Mouse (Mus musculus) inflammation-experienced regulatory T-cells, adult 6 months (primary cell): Measurements from ENCODE around the gene Spats2. TPM values are rescaled to one million over a fixed set of nuclear protein-coding genes. Genes with fewer than 3 reads are reported as not detected.
"Not testable (repeated sequence)": the region's sequence is repeated elsewhere in the genome, so short reads cannot be mapped to it uniquely, and the experiment has no call there.

ENCODE experiments used
- ATAC-seq: one replicate; pipeline ENCODE4 v1.8.0; 2017
- polyA plus RNA-seq, 3 experiments: library from polyadenylated mRNA; unstranded; fragments of 100-300 nt; shearing (Covaris generic); gene quantifications; one replicate each; pipeline ENCODE4 v1.2.1; 2017

Gene Spats2
- under 1 TPM in 1 of 3 experiments, not detected in 2; 0.17 TPM for polyA plus RNA-seq

DNA sequence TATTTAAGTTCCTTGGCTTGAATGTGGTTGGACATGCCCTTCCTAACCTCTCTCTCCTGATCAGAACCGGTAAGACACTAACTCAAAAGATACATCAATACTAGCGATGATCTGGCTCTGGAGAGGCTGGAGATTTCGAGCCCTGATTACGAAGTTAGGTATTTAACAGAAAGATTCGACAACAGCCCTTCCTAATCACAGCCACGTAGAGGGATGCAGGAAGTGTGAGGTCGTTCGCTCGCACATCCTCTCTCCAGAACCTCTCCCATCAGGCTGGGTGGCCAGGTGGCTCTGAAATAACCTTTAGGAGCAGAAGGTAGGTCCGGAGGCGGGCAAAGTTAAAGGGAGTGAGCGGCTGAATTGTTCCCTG is at the start of gene Spats2:
Spats2 (plus strand) TSS at position 206 of the 370 bp plus-strand sequence.
- ATAC-seq: no peak

GRCm38 (mm10) chr15:99076011-99076410 is 49.7 kb upstream of the Spats2 start:
- not testable (repeated sequence) for ATAC-seq

DNA sequence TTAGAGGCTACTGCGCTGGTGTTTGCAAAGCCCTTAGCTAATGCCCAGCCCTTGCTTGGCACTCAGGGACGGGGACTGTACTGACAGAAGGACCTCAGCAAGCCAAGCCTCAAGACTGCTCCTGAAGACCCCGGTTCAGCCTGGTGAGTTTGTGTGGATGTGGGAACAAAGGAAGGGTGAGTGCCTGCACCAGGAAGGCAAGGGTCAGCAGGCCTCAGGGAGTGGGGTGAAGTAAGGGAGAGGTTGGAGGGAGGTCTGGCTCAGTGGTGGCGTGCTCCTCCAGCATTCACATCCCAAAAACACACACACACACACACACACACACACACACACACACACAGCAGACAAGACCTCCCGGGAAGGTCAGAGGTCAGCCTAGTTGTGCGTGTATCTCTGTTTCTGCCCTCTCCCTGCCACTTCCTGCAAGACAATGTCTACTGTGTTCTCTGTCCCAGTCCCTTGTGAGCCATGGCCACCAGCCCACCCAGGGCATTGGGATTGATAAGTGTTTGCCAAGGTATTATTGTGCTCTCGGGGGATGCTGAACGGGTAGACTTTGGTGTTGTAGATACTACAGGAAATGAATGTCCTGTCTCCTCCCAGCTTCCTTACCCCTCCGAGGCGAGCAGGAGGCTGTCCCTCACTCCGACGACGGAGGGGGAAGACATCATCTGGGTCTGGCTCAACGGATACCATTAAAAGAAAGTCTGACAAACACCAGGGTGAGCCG is 47.4 kb upstream of the Spats2 start:
- ATAC-seq: no peak

GRCm38 (mm10) chr15:99079804-99080203 is 45.9 kb upstream of the Spats2 start:
- no peak for ATAC-seq

- ATAC-seq: no peak
These were observed 43.4 kb upstream of the Spats2 start for GRCm38 (mm10) chr15:99082322-99082721.

GRCm38 (mm10) chr15:99082840-99083239 is 42.9 kb upstream of the Spats2 start:
- ATAC-seq: no peak

DNA sequence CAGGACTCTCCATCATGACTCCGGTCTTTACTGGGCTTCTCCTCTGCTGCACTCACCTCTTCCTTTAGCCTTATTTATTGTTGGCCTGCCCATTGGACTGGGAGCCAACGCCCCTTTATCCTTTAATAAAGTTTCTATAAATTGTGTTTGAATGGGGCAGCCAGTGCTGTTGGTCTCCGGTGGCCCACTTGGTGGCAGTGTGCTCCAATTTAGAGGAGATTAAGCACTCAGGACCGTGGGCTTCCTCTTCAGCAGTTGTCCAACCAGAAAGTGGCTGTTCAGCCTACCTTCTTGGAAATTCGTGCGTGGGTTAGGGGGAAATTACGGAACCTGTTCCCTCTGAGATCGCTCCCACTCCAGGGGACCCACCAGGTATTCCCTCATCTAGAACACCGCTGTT is 42.5 kb upstream of the Spats2 start:
- no peak for ATAC-seq

DNA sequence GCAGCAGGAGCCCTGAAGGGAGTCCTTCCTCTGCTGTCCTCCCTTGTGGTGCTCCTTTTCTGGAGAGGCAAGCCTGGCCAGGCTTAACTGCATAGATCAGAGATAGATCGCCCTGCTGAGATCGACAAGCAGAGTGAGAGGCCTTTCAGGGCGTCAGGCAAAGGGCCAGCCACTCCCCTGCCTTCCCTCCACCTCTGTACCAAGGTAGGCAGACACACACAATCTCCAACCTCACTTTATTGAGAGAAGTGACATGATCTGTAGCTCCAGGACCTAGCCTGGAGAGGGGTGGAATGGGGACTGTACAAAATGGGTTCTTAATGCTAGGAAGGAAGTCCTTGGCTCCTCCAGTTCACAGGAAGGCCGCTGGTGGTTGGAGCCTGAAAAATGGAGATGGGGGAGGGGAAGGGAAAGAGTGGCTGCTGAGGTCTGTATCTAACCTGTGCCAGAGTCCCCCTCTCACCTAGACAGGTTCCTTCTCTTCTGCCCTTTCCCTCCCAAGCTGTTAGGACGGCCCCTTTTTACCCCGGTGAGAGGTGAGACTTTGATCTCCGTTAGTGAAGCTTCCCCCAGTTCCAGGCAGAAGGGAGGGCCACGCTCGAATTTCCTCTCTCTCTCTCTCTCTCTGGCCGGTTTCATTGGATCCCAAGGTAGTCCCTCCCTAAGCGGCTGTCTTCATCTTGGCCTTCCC is 41.7 kb upstream of the Spats2 start:
- ATAC-seq: no peak

DNA sequence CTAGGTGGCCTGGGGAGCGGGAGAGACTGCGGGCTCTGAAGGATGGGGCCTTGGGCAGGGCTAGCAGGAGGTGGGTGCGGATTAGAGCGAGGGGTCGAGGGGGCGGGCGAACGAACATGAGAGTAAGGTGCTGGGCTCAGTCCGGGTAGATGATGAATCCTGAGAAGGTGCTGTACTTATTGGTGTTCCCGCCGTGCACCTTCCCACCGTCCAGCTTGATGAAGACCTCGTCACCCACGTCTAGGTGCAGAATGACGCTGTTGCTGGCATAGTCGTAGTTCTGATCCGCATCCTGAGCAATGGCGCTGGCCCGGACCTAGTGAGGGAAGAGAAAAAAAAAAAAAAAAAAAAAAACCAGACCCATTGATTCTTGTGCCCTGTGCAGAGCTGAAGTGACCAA is 41.1 kb upstream of the Spats2 start:
- no peak for ATAC-seq

DNA sequence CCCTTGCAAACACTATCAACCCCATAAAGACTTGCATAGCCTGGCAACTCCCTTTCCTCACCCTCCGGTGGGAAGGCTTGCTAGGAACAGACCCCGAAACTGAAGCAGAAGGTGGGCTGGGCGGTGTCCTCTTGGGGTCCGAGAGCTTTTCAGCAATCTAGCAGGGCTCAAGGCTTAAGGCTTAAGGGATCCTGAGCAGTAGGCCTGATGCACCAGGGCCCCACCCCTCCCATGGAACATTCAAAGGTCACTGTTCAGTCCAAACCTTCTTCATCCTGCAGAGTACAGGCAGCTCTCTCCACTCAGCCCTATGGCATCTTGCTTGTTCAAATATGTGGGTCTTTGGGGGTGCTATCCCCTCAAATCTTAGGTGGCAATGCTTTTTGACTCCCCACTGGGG is 39.7 kb upstream of the Spats2 start:
- ATAC-seq: no peak

DNA sequence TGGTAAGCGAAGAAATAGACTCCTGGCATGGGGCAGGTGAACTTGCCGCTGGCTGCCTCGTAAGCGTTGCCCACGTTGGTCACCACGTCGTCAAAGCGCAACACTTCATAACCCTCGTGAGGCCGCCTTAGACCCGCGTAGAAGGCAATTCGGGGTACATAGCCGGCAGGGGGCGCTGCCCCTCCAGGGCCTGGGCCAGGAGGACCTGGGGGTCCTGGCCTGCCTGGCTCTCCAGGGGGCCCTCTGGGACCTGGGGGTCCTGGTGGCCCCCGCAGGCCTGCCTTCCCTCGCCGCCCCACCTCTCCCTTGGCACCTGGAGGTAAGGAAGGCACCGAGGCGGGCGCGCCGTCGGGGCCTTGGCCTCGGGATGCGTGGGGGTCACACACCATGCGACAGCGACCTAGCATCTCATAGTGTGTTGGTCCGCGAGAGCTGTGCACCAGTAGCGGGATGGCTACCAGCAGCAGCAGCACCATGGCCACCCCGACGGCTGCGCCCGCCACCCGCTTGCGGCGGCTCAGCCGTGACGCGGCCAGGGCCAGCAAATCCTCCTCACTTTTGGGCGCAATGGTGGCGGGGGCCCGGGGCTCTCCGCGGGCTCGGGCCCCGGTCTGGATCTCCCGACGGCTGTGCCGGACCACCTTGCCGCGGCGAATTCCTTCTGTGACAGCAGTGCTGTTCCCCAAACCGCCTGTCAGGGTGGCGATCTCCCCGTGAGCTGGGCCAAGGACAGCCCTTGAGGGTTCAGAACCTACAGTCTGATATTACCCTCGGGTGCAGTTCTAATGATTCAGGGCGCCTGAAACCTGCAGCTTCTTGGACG is 38.3 kb upstream of the Spats2 start, which contains the start of gene C1ql4:
C1ql4 (minus strand) TSS at position 565 of the 823 bp plus-strand sequence.
- no peak for ATAC-seq

- ATAC-seq: peak; percentile 95
These were observed 37.4 kb upstream of the Spats2 start for GRCm38 (mm10) chr15:99088292-99088691.

DNA sequence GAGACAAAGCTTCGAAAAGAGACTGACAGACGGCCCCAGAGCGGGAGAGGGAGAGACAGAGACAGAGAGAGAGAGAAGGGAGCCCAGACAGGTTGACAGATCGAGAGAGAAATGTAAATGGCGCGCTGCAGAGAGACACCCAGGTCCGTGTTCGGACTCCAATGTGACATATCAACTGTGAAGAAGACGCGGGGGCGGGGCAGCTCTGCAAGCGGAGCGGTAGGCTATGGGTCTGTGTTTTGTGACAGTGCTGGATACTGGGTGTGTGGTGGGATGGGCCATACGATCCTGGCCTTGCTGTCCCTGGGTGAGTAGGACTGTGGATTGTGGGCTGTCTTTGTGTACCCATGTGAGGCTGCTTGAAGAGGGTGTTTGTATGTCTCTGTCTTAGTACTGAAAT is 36.6 kb upstream of the Spats2 start:
- no peak for ATAC-seq

GRCm38 (mm10) chr15:99092870-99093269 is 32.8 kb upstream of the Spats2 start, which contains the start of gene Dnajc22:
TSS of gene Dnajc22 (plus strand) at chr15:99093170.
- ATAC-seq: no peak

GRCm38 (mm10) chr15:99093291-99094258 is 32.1 kb upstream of the Spats2 start:
- peak; percentile 14 for ATAC-seq

DNA sequence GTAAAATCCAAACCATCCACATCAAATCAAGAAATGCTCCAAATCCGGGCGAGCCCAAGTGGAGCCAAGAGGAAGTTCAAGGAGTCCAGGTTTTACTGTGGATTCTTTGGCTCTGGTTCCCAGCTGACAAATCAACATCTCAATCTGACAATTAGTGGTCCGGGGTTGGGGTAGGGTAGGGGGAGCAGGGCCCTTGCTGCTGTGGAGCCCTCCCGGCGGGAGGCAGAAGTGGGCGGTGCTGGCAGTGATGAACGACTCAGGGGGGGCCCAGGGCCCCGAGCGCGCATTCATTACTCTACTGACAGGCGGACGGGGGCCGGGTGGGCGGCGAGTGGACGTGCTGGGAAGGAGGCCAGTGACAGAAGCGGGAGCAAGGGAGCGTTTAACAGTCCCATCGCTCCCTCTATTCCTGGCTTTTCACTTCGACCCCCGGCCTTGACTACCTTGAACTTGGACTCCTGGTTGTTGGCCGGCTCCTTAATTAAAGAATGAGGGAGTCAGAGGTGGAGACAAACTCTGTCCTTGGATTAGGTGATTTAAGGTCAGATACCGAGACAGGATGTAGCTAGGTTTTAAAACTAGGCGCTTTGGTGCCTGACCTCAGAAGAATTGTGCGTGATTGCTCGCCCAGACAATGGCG is 31.0 kb upstream of the Spats2 start:
- no peak for ATAC-seq

DNA sequence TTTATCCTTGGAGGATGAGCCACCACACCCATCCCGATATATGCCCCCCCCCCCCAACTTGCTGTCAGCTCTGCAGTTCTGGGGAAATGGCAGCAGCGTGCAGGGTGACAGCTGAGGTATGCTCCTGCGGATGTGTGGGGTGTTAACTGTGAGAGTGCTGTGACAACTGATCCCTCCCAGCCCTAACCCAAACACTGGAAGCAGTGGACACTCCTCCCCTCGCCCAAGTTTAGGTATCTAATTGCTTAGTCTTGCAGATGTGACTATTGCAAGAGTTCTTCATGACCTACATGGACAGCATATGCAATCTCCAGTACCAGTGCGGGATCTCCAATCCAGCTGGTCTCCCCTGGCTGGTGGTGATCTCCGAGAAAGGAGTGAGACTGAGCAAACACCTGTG is 30.4 kb upstream of the Spats2 start:
- no peak for ATAC-seq

- no peak for ATAC-seq
These were observed 29.5 kb upstream of the Spats2 start for GRCm38 (mm10) chr15:99096061-99096793.

GRCm38 (mm10) chr15:99096831-99097500 is 28.8 kb upstream of the Spats2 start:
- no peak for ATAC-seq

DNA sequence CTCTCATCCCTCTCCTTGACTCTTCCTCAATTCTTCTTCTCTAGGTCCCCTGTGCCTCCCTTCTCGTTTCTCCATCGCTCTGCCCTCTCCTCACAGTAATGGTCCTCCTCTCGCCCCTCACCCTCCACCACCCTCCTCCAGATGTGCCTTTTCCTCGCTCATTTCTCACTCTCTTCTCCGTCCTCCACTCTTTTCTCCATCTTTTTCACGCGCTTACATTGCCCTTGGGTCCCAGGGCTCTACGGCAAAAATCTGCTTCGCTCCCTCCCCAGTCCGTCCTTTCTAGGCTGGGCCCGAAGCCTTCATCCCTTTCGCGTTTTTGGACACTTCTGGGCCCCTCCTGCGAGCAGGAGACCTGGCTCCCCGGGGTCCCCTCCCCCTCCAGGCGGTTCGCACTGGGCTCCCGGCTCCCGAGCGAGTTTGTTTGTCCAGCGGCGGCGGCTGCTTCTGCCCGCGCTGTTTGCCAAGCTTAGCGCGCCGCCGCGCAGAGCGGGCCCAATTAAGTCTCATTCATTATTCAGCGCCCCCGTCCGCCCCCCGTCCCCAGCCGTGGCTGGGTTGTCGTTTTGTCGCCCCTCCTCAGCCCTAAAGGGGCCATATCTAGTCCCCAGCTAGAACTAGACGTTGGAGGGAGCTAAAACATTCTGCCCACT is 27.8 kb upstream of the Spats2 start:
- no peak for ATAC-seq
